Mouse (Mus musculus): Measurements from ENCODE around the gene Rhox2g. TPM values are rescaled to one million over a fixed set of nuclear protein-coding genes. Genes with fewer than 3 reads are reported as not detected.
"Not testable (repeated sequence)": the region's sequence is repeated elsewhere in the genome, so short reads cannot be mapped to it uniquely, and the experiment has no call there.

Gene Rhox2g
- not detected in 2 replicates for polyA plus RNA-seq (2014; fragmentation: Nextera tagmentation; extraction: Ambion mirVana)

DNA sequence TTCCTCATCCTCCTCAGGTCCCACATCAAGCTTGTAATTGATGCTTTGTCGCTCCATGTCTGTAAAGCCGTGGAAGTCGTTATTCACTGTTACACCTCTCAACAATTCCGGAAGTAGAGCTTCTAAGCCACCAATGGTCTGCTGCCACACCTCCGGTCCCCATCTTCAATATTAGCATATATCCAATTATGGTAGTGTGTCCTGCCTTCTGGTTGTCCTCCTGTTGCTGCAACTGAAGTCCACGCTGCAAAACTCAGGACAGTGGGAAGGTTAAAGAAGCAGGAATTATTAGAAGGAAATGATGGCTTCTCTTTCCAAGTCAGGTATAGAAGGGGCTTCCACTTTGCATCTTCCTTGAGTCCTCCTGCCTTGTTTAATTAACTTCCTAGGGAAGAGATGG lies at the start of gene Rhox2g:
Gene Rhox2g (minus strand): TSS at position 101 of the 400 bp plus-strand sequence.
- H3K9me3 ChIP-seq (ENCODE audit: control insufficient read depth, low read length); ATAC-seq (ENCODE audit: insufficient number of reproducible peaks, insufficient read depth, low FRiP score, low read depth); H3K4me2 ChIP-seq (ENCODE audit: low read length); H3K27ac ChIP-seq (replicated peaks in 1 of 2; ENCODE audit: control insufficient read depth in 1 of 2, insufficient read depth in 1 of 2, low read depth in 2 of 2, low read length in 2 of 2); H3K4me1 ChIP-seq (ENCODE audit: control insufficient read depth in 2 of 2, insufficient read depth in 2 of 2, low read length in 2 of 2); H3K9ac ChIP-seq (ENCODE audit: low read length); H3K36me3 ChIP-seq (ENCODE audit: control insufficient read depth, insufficient read depth, low read length); H3K27me3 ChIP-seq (ENCODE audit: control insufficient read depth, insufficient read depth, low read length); H3K4me3 ChIP-seq (ENCODE audit: control insufficient read depth in 1 of 2, insufficient read depth in 1 of 2, low read depth in 1 of 2, low read length in 2 of 2): not testable (repeated sequence)
- WGBS, result 85% methylated on average over 6 of the region's 6 CpGs

DNA sequence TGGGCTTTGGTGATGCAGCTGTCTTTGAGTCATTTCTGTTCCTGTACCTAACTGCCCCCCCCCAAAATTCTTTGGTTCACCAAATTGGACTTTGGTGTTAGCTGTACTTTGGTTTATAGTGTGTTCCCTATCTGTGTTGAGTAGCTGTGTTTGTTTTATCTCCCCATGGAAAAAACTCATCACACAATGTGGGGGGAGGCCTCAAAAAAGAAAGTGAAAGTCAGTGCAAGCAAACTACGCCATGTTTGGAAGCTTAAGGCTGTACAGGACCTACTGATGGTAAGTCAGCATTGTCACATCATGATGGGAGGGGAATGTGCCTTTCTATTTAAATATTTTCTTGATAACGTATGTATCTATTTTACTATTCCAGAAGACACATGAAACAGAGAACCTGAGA lies 49.0 kb upstream of the Rhox2g start:
- Histone ChIP-seq H3K27me3 (ENCODE audit: control insufficient read depth, insufficient read depth, low read length) (no peaks in the 10 kb centered on the region), H3K4me3 (ENCODE audit: control insufficient read depth in 1 of 2, insufficient read depth in 1 of 2, low read depth in 1 of 2, low read length in 2 of 2) (no peak overlapping the region), H3K27ac (replicated peaks in 1 of 2; ENCODE audit: control insufficient read depth in 1 of 2, insufficient read depth in 1 of 2, low read depth in 2 of 2, low read length in 2 of 2) (no peak overlapping the region), H3K4me1 (ENCODE audit: control insufficient read depth in 2 of 2, insufficient read depth in 2 of 2, low read length in 2 of 2) (no peaks in the 10 kb centered on the region), H3K9me3 (ENCODE audit: control insufficient read depth, low read length) (no peaks in the 10 kb centered on the region), H3K9ac (ENCODE audit: low read length) (no peak overlapping the region), H3K4me2 (ENCODE audit: low read length) (no peak overlapping the region), H3K36me3 (ENCODE audit: control insufficient read depth, insufficient read depth, low read length) (no peaks in the 10 kb centered on the region)
- 71% methylated on average over 2 of the region's 2 CpGs for WGBS
- ATAC-seq (ENCODE audit: insufficient number of reproducible peaks, insufficient read depth, low FRiP score, low read depth), result no peak

DNA sequence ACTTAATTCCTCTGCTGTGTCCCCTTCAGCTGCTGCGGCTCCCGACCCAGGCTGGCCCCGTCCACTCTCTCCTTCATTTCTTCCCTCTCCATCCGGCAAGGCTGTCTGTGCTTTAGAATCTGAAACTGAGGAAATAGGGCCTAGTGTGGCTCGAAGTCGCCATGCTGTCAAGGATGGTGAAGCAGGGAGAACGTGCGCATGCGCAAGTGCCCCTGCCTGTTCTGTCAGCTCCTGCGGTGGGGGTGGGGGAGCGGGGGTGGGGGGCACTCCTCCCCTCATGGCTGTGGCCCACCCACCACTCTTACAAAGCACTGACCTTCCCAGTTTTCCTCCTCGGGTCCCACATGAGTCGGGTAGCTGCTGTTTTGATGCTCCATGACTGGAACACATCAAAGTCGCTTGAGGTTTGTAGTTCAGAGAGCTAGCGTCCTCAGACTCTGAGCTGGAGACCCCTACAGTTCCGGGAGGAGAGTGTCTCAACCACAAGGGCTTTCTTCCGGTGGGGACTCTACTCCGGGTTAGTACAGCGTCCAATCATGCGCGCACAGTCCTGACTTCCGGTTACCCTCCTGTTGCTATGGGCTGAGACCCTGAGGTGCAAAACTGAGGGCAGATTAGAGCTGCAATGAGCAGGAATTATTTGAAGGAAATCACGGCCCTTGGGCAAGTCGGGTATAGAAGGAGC lies 39.9 kb upstream of the Rhox2g start:
- 79% methylated on average over 24 of the region's 24 CpGs for WGBS
- H3K4me3 ChIP-seq (ENCODE audit: control insufficient read depth in 1 of 2, insufficient read depth in 1 of 2, low read depth in 1 of 2, low read length in 2 of 2), result no peak overlapping the region
- no peaks in the 10 kb centered on the region for H3K27me3 ChIP-seq (ENCODE audit: control insufficient read depth, insufficient read depth, low read length)
- H3K9ac ChIP-seq (ENCODE audit: low read length), result no peak overlapping the region
- no peak overlapping the region for H3K27ac ChIP-seq (replicated peaks in 1 of 2; ENCODE audit: control insufficient read depth in 1 of 2, insufficient read depth in 1 of 2, low read depth in 2 of 2, low read length in 2 of 2)
- no peak for ATAC-seq (ENCODE audit: insufficient number of reproducible peaks, insufficient read depth, low FRiP score, low read depth)
- no peaks in the 10 kb centered on the region for H3K9me3 ChIP-seq (ENCODE audit: control insufficient read depth, low read length)
- no peak overlapping the region for H3K4me2 ChIP-seq (ENCODE audit: low read length)
- H3K36me3 ChIP-seq (ENCODE audit: control insufficient read depth, insufficient read depth, low read length), result no peaks in the 10 kb centered on the region
- H3K4me1 ChIP-seq (ENCODE audit: control insufficient read depth in 2 of 2, insufficient read depth in 2 of 2, low read length in 2 of 2), result no peaks in the 10 kb centered on the region

DNA sequence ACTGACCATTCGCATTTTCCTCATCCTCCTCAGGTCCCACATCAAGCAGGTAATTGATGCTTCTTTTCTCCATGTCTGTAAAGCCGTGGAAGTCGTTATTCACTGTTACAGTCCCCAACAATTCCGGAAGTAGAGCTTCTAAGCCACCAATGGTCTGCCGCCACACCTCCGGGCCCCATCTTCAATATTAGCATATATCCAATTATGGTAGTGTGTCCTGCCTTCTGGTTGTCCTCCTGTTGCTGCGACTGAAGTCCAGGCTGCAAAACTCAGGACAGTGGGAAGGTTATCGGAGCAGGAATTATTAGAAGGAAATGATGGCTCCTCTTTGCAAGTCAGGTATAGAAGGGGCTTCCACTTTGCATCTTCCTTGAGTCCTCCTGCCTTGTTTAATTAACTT lies 29.9 kb upstream of the Rhox2g start, which contains the start of gene Rhox2h:
Gene Rhox2h (minus strand): TSS at position 101 of the 400 bp plus-strand sequence.
- not testable (repeated sequence) for H3K27me3 ChIP-seq (ENCODE audit: control insufficient read depth, insufficient read depth, low read length); H3K4me3 ChIP-seq (ENCODE audit: control insufficient read depth in 1 of 2, insufficient read depth in 1 of 2, low read depth in 1 of 2, low read length in 2 of 2); H3K4me2 ChIP-seq (ENCODE audit: low read length); H3K9ac ChIP-seq (ENCODE audit: low read length); H3K36me3 ChIP-seq (ENCODE audit: control insufficient read depth, insufficient read depth, low read length); H3K9me3 ChIP-seq (ENCODE audit: control insufficient read depth, low read length); ATAC-seq (ENCODE audit: insufficient number of reproducible peaks, insufficient read depth, low FRiP score, low read depth); H3K4me1 ChIP-seq (ENCODE audit: control insufficient read depth in 2 of 2, insufficient read depth in 2 of 2, low read length in 2 of 2); H3K27ac ChIP-seq (replicated peaks in 1 of 2; ENCODE audit: control insufficient read depth in 1 of 2, insufficient read depth in 1 of 2, low read depth in 2 of 2, low read length in 2 of 2)
- WGBS, result 78% methylated on average over 8 of the region's 8 CpGs

DNA sequence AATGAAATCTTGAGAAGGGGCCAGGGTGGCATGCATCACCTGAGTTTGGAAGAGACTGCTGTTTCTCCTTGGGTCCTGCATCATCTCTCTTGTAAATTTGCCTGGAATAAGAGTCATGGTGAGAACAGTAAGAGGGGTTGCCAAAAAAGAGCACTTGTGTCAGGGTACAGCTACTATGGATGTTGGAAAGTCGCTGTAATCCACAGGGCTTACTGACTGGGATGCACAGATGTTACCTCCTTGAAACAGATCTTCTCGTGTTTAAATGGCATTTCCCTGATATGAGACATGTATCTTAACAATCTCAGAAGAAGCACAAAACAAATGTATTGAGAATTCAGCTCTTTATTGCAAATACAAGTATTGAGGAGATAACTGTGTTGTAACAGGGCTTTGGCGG lies 25.4 kb upstream of the Rhox2g start, which contains the start of gene Rhox3h:
Gene Rhox3h (minus strand): TSS at position 101 of the 400 bp plus-strand sequence.
- not testable (repeated sequence) for H3K4me3 ChIP-seq (ENCODE audit: control insufficient read depth in 1 of 2, insufficient read depth in 1 of 2, low read depth in 1 of 2, low read length in 2 of 2); H3K9me3 ChIP-seq (ENCODE audit: control insufficient read depth, low read length); H3K4me1 ChIP-seq (ENCODE audit: control insufficient read depth in 2 of 2, insufficient read depth in 2 of 2, low read length in 2 of 2); H3K27me3 ChIP-seq (ENCODE audit: control insufficient read depth, insufficient read depth, low read length); H3K9ac ChIP-seq (ENCODE audit: low read length); H3K4me2 ChIP-seq (ENCODE audit: low read length); ATAC-seq (ENCODE audit: insufficient number of reproducible peaks, insufficient read depth, low FRiP score, low read depth); H3K27ac ChIP-seq (replicated peaks in 1 of 2; ENCODE audit: control insufficient read depth in 1 of 2, insufficient read depth in 1 of 2, low read depth in 2 of 2, low read length in 2 of 2); H3K36me3 ChIP-seq (ENCODE audit: control insufficient read depth, insufficient read depth, low read length)
- WGBS, result 75% methylated on average over 1 of the region's 3 CpGs

DNA sequence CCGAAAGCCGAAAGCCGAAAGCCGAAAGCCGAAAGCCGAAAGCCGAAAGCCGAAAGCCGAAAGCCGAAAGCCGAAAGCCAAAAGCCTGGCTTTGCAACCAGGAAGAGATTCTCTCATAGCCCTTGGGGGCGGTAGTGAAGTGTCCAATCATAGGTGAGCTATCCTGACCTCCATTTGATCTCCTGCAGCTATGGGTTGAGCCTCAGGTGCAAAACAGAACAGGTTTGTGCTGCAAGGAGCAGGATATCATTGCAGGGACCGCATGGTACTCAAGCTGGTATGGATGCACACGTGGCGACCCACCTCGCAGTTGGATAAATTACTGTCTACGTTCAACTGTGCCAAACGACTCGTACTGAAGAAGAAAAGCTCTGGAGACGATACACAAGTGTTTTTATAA lies 8.0 kb upstream of the Rhox2g start, which contains the start of gene Rhox4g:
Gene Rhox4g (minus strand): TSS at position 101 of the 400 bp plus-strand sequence.
- not testable (repeated sequence) for H3K36me3 ChIP-seq (ENCODE audit: control insufficient read depth, insufficient read depth, low read length); H3K9ac ChIP-seq (ENCODE audit: low read length); H3K27ac ChIP-seq (replicated peaks in 1 of 2; ENCODE audit: control insufficient read depth in 1 of 2, insufficient read depth in 1 of 2, low read depth in 2 of 2, low read length in 2 of 2); H3K9me3 ChIP-seq (ENCODE audit: control insufficient read depth, low read length); H3K4me3 ChIP-seq (ENCODE audit: control insufficient read depth in 1 of 2, insufficient read depth in 1 of 2, low read depth in 1 of 2, low read length in 2 of 2); H3K27me3 ChIP-seq (ENCODE audit: control insufficient read depth, insufficient read depth, low read length); H3K4me1 ChIP-seq (ENCODE audit: control insufficient read depth in 2 of 2, insufficient read depth in 2 of 2, low read length in 2 of 2); H3K4me2 ChIP-seq (ENCODE audit: low read length); ATAC-seq (ENCODE audit: insufficient number of reproducible peaks, insufficient read depth, low FRiP score, low read depth)
- WGBS, result 88% methylated on average over 16 of the region's 20 CpGs

DNA sequence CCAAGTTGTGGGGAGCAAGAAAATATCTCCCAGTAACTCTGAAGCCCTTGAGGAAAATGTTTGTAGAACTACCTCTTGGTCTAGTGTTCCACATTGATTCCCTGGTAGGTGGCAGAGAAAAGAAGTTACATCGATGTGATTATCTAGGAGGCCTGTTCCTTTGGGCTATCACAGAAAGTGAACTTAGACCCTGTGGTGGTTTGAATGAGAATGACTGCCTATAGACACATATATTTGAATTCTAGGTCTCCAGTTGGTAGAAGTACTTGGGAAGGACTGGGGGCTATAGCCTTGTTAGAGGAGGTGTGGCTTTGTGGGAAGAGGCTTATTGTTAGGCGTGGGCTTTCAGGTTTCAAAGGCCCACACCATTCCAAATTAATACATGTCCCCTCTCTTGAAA lies 14.8 kb downstream of the Rhox2g start, which contains the start of gene Rhox3g:
Gene Rhox3g (minus strand): TSS at position 101 of the 400 bp plus-strand sequence.
- H3K4me1 ChIP-seq (ENCODE audit: control insufficient read depth in 2 of 2, insufficient read depth in 2 of 2, low read length in 2 of 2); H3K4me2 ChIP-seq (ENCODE audit: low read length); ATAC-seq (ENCODE audit: insufficient number of reproducible peaks, insufficient read depth, low FRiP score, low read depth); H3K9me3 ChIP-seq (ENCODE audit: control insufficient read depth, low read length); H3K9ac ChIP-seq (ENCODE audit: low read length); H3K27me3 ChIP-seq (ENCODE audit: control insufficient read depth, insufficient read depth, low read length); H3K4me3 ChIP-seq (ENCODE audit: control insufficient read depth in 1 of 2, insufficient read depth in 1 of 2, low read depth in 1 of 2, low read length in 2 of 2); H3K36me3 ChIP-seq (ENCODE audit: control insufficient read depth, insufficient read depth, low read length); H3K27ac ChIP-seq (replicated peaks in 1 of 2; ENCODE audit: control insufficient read depth in 1 of 2, insufficient read depth in 1 of 2, low read depth in 2 of 2, low read length in 2 of 2): not testable (repeated sequence)
- 88% methylated on average over 2 of the region's 2 CpGs for WGBS

DNA sequence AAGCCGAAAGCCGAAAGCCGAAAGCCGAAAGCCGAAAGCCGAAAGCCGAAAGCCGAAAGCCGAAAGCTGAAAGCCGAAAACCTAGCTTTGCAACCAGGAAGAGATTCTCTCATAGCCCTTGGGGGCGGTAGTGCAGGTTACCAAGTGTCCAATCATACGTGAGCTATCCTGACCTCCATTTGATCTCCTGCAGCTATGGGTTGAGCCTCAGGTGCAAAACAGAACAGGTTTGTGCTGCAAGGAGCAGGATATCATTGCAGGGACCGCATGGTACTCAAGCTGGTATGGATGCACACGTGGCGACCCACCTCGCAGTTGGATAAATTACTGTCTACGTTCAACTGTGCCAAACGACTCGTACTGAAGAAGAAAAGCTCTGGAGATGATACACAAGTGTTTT lies 35.7 kb downstream of the Rhox2g start, which contains the start of gene Rhox4f:
Gene Rhox4f (minus strand): TSS at position 101 of the 400 bp plus-strand sequence.
- H3K4me1 ChIP-seq (ENCODE audit: control insufficient read depth in 2 of 2, insufficient read depth in 2 of 2, low read length in 2 of 2); H3K27me3 ChIP-seq (ENCODE audit: control insufficient read depth, insufficient read depth, low read length); H3K9me3 ChIP-seq (ENCODE audit: control insufficient read depth, low read length); H3K36me3 ChIP-seq (ENCODE audit: control insufficient read depth, insufficient read depth, low read length); H3K27ac ChIP-seq (replicated peaks in 1 of 2; ENCODE audit: control insufficient read depth in 1 of 2, insufficient read depth in 1 of 2, low read depth in 2 of 2, low read length in 2 of 2); H3K4me2 ChIP-seq (ENCODE audit: low read length); ATAC-seq (ENCODE audit: insufficient number of reproducible peaks, insufficient read depth, low FRiP score, low read depth); H3K4me3 ChIP-seq (ENCODE audit: control insufficient read depth in 1 of 2, insufficient read depth in 1 of 2, low read depth in 1 of 2, low read length in 2 of 2); H3K9ac ChIP-seq (ENCODE audit: low read length): not testable (repeated sequence)
- 84% methylated on average over 15 of the region's 19 CpGs for WGBS

Data from heart, embryonic 14.5 days (tissue).